Mouse (Mus musculus): ENCODE measurements around the gene En1.
A peak's percentile ranks its signal among the peaks of the same experiment; 100 is the strongest.

The En1 gene

DNA sequence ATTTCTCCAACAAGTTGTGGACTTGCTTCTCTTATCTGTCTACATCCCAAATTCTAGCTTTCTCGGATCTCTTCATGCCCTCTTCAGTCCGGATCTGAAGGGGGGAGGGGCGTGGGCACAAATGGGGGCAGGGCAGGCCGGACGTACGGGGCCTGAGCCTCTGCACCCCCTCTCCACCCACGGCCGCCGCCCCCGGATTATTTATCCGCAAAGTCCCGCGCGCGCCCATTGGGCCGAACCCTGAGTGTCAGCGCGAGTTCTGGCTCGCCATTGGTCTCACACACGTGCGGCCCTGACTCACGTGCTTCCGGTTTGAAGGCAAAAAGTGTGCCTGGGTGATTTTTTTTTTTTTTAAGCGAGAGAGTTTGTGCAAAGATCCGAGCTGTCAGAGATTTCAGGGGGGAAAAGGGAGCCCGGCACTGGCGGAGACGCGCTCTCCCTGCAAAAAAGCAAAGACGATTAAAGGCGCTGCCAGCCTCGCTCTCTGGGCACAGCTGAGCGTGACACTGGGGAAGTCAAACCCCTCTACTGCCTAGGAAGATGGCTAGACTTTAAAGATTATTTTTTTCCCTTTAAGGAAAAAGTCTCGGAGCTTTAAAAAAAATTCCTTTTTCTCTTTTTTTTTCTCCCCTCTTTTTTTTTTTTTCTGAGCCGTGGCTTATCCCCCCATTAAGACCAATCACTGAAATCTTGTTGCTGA is at the start of gene En1:
Gene En1 (plus strand): TSS at position 388 of the 700 bp plus-strand sequence.
- DNase-seq (ENCODE audit: low spot score) = peak; percentile 86

DNA sequence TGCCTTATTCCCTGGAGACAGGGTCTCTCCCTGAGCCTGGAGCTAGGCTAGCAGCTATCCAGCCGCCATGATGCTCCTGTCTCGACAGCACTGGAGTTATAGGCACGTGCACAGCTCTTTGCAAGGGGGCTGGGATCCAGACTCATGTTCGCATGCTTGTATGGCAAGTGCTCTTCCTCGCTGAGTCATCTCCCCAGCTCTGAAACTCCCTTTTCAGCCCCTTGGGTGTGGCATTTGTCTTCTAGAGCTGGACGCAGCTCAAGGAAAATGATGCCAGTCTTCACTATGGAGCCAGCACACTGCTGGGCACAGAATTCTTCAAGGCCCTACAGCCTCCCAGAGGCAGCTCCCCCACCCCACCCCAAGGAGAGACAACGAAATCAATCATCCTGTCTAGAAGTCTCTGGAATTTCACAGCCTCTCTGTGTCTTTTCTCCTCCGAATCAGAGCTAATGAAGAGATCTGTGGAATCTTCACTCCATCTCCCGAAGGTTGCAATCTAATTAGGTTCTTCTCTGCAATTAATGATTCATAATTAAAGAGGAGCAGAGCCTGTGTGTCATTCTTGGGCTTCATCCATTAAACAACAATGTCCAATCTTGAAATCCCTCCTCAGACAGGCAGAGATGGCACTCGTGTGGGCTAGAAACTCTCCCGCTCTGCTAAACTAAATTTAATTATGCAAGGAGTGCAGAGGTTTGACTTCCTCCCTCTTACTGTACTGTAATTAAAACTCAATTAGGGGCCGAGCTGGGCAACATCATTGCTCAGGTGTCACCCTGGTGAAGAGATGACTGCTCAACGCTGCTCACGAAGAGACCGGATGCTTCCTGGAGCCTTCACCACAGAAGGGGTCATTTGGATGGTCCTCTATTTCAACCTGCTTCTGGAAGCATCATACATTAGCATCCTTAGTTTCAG is 45.0 kb upstream of the En1 start:
- DNase-seq (ENCODE audit: low spot score) = no peak

DNA sequence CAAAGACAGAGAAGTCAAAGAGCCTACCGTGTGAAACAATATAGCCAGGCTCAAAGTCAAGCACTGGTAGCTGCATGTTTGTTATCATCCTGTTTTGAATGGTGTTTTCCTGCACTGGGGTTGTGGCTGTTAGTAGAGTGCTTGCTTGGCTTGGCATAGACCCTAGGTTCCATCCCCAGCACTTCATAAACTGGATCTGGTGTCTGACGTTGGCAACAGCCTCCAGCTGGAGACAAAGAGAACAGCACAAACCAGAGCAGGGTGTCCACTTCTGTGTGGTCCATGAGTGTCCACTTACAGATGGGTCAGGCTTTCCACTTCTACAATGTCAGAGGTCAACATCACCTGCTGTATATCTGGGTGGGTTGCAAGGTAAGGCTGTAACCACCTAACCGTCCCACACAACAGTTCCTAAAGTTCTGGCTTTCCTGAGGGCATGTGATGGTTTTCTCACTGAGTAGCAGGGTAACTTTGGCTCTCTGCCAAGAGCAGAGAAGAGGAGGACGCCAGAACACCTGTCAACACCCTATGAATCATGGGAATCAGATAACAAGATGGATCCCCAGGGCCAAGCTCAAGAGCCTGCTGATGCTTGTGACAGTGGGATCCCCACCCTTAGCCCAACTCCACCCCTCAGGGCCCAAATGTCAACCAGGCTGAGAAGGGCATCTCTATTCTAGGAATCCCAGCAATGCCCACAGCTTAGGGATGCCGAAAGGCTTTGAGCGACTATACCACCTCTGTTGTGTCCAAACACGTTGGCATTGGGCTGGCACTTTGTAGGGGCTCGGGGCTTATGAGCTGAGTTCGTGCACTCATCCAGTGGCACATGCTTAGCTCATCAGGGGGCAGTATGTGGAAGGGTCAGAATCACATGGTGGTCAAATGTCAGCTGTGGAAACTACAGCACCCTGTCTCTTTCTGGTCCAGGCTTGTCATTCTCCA is 43.6 kb upstream of the En1 start:
- DNase-seq (ENCODE audit: low spot score) = no peak

DNA sequence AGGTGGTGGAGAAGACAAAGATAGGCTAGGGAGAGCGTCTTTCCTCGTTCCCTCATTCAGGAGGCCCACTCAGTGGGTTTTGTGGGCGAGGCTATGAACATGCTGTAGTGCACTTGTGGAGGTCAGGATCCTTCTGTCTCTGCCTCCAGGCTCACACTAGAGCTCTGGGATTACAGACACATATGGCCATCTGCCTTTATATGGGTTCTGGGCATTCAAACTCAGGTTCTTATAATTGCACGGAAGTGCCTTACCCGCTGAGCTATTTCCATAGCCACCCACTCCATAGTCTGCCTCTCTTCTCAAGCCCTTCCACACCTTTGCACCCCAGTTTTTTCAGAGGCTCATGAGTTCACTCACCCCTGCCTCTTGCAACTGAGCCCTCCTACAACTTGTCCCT is 42.3 kb upstream of the En1 start:
- no peak for DNase-seq (ENCODE audit: low spot score)

DNA sequence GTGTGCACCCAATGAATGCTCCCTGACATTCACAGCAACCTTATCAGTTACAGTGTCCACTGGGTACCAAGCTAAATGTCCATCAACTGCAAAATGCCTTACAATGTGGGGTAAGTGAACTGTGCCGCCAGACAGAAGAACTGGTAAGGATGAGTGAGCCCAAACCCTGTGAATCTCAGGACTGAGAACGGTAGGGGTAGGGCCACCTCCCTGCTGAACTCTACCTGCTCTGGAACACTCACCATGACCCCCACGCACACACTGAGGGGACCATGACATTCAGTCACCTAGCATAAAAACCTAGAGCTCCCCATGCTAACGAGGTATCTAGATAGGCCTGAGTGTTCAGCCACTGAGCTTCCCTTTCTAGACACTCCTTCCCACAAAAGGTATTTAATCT is 20.9 kb upstream of the En1 start:
- DNase-seq (ENCODE audit: low spot score) = no peak

DNA sequence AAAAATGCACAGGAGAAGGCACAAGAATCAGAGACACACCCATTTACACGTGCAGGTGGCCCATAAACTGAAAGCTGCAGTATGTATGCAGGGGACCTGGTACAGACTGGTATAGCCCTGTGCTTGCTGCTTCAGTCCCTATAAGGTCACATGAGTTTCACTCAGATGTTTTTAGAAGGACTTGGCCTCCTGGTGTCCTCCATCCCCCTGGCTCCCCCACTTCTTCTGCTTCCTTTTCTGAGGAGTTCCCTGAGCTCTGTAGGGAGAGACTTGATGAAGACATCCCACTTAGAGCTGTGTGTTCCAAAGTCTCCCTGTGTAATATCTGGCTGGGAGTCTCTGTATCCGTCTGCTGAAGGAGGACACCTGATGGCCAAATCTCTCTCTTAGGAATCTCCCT is 16.7 kb upstream of the En1 start:
- DNase-seq (ENCODE audit: low spot score) = no peak

DNA sequence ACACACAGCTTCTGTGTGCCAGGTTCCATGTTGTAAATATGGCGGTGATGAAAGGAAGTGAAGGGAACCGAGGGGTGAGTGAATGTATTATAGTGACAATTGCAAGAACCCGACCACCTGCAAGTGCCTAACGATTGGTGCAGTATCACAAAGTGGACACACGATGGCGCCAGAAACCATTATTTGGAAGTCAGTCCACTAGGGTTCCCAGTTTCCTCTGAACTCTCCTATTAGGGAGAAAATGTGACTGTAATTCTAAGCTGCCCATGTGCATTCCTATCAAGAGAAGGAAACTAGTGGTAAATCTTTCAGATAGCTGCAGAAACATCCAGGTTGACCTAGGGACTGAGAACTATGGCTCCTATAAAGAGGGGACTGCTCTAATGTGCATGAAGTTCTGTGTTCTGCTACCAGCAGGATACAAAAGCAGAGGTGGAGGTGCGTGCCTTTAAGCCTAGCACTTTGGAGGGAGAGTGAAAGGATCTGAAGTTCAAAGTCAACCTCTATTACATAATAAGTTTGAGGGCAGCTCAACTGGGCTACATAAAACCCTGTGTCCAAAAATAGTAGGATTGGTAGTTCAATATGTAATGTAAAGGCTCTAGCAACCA is 15.6 kb upstream of the En1 start:
- peak; percentile 92 for DNase-seq (ENCODE audit: low spot score)

DNA sequence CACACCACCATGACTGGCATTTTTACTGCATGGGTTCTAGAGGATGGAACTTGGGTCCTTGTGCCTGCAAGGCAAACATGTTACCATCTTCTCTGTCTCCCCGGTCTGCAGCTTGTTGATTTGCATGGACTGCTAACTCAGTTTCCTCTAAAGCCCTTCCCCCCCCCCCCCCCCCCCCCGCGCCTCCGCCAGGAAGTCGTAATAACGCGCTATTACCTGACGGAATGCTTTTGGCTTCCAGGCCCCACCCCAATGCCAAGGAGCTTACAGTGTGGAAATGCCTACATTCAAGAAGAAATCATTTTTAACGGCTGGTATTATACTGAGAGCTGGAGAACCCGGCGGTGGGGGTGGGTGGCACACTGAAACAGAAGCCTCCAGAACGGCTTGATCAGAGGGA is 14.8 kb upstream of the En1 start:
- no peak for DNase-seq (ENCODE audit: low spot score)

DNA sequence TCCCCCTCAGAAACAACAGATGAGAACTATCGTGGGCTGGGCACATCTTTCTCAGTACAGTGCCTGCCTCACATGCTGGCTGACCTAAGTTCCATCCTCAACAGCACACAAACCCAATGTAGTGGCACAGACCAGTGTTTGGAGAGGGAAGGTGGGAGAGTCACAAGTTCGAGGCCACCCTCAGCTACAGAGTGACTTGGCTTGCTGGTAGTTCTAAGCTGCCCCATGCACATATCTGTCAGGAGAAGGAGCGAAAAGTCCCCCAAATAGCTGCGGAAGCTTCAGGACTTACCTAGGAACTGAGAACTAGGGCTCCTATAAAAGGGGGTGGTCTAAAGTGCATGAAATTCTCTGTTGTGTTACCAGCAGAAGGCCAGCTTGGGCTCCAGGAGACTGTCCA is 14.3 kb upstream of the En1 start:
- no peak for DNase-seq (ENCODE audit: low spot score)

DNA sequence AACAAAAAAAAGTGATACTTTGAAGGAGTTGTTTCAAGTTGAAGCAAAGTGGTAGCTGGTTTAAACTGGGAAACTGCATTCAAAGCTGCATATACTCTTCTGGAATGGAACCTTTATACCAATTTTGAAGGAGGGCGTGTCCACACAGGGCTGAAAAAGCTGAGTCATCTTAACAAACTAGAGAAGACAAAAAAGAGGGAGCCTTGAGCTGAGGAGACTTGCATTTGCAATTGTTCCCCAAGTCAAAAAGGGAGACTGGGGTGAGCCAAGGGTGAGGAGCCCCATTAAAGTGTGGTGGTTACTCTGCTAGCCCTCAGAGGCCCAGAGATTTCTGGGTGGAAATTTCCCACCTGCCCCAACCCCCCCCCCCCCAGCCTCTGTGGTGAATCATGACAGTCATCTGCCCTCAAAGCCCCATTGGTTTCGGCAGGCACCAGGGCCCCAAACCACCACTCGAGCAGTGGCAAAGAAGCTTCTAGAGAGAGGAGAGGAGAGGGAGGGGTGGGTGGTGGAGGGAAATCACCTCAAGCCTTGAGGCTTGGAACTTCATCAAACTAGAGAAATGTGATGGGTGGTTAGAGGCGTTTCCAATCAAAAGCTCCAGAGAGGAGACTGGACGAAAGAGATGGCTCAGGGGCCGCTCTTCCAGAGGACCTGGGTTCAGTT is 13.7 kb upstream of the En1 start:
- DNase-seq (ENCODE audit: low spot score) = no peak

DNA sequence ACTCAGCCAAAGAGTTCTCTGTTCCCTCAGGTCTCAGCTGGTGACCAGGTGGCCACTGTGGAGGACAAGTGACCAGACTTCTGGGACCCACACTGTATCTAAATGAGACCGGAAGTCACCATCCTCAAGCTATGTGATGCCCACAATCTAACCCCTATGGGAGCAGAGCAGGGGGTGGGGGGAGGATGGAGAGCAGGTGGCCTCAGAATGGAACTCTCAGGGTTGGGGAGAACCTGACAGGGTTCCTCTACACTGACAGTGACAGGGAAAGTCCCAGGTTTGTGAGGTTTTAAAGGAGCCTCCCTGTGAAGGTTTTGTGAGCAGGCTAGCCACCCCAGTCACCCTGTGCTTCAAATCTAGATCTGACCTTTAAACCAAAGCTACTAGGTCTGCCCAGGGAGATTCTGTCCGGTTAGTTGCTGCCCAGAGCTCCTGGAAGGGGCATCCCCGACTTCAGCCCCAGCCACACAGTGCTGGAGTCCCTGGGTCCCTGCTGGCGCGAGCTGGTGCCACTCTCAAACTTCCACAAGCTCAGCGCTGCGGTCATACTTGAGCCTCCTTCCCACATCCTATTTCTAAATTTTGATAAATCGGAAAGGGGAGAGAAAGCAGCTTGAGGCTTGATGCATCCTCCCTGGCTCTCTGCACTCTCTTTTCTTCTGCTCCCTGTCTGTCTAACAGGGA is 8.8 kb upstream of the En1 start:
- no peak for DNase-seq (ENCODE audit: low spot score)

DNA sequence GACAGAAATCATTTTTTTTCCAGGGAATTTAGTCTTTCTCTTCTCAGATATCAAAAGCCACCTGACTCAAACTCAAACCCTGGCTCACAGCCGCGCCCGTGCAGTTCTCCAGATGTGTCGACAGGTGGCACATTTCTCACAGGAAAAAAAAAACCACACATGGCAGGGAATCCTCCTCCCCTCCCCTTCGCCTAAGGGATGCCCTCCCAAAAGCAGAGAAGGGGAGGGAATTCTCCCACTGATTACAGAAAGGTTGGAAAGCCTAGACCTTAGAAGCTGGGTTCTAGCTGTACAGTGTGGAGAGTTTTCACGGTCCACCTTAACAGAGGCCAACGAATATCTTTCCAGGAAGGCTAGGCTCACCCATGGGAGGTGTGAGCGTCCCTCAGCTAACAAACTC is 7.6 kb upstream of the En1 start:
- peak; percentile 83 for DNase-seq (ENCODE audit: low spot score)

DNA sequence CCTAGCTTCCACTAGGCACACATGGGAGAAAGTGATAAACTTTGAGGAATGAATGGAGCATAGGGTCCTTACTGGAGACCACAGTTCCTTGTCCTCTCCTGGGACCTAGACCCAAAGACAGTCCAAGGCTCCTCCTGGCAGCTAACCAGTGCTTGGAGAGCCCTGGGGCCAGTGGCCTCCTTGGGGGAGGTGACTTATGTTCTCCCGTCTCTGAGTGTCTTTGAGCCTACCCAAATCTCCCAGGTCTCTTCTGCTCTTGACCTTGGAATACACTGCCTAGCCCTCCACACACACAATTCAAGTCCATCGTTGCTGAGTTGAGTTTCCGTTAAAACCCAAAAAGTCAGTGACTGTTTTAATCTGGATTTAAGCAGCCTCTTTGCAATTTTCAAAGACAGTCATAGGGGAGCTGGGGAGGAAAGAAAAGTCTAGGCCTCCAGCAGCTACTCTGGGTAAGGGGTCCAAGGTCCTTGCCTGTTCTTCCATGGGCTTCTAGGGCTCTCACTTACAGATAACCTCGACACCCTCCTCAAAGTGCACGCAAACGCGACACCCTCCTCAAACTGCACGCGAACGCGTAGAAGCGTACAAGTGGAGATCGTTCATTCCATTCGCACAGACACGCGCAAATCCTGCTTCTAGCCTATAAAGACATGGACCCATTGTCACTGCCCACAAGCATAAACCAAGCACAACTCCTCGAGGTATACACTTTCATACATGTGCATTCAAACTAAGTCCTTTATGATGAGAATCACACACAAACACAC is 6.6 kb upstream of the En1 start:
- DNase-seq (ENCODE audit: low spot score) = peak; percentile 36

DNA sequence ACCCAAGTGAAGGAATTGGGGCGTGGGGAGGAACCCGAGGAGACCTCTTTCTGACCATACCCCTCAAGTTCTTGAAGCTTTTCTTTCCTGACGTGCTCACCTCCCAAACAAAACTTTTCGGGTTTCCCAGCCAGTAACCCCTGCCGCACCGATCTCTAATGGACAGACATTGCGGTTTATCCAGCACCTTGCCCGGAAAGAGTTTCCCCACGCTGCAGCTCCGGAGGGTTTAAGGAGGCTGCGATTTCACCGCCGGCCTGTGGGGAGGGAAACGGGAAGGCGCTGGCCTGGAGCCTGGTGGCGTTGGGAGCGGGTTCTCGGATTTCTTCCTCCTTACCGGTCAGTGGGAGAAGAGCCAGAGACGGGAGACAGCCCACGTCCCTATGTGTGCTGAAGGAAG is 5.9 kb upstream of the En1 start:
- DNase-seq (ENCODE audit: low spot score) = peak; percentile 65

DNA sequence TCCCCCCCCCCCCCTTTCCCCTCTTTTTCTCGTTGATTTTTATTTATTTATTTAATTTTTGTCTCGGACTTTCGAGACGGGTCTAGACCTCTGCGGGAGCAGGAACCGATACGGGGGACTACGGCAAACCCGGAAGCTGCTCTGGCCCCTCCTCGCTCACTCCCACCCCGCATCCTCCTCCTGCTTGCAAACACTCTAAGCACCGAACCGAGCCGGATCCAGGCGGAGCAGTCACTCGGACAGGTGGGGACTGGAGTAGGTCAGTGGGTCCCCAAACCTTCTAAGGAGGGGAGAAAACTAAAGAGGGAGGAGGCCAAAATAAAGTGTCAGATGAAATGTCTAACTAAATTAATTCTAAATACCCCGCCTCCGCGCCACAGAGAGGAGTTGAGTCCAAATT is 5.4 kb upstream of the En1 start:
- peak; percentile 30 for DNase-seq (ENCODE audit: low spot score)

DNA sequence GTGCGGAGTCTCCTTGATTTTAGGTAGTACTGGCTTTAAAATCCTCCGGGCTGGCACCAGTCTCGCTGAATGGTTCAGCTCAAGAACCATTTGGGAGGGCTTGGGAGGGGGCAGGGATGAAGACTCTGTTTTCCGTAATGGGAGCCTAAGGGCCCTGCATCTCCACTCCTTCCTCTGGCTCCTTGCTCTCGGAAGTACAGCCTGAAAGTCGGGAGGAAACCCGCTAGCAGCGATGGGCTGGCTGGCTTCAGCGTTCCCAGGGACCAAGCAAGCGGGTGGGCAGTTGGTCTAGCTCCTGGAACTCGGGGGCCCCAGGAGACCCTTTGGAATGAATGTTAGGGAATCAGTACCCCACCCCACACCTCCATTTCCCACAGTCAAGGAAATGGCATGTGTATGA is 4.9 kb upstream of the En1 start:
- peak; percentile 44 for DNase-seq (ENCODE audit: low spot score)

DNA sequence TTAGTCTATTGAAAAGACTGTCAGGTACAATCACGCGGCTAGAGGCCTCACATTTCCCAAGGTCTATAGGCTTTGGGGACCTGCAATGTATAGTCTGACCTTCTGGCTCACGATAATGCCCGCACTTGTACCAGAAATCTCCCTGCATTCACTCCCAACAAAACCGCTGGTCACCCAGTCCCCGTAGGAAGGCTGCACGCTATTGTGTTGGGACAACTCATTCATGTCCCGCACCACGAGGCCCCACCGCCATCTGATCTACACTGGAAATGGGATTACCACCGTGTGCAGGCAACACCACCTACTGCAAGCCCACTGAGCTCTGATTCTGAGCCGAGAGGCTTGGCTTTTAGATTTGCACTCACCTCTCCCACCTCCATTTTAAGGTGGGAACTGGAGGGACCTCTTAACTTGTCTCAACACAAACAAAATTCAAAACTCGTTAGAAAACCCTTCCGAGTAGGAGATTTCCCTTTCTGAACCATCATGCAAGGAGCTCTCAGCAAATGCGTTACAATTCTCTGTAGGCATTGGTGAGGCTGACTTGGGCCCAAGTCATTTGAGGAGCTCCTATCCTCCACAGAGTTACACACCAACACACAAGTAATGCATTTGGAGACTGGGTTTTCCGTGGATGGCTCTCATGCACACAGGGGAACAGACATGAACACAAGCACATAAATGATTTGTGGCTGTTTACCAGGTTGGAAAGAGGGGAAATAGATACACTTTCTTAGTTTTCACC is 3.9 kb upstream of the En1 start:
- DNase-seq (ENCODE audit: low spot score) = peak; percentile 58

DNA sequence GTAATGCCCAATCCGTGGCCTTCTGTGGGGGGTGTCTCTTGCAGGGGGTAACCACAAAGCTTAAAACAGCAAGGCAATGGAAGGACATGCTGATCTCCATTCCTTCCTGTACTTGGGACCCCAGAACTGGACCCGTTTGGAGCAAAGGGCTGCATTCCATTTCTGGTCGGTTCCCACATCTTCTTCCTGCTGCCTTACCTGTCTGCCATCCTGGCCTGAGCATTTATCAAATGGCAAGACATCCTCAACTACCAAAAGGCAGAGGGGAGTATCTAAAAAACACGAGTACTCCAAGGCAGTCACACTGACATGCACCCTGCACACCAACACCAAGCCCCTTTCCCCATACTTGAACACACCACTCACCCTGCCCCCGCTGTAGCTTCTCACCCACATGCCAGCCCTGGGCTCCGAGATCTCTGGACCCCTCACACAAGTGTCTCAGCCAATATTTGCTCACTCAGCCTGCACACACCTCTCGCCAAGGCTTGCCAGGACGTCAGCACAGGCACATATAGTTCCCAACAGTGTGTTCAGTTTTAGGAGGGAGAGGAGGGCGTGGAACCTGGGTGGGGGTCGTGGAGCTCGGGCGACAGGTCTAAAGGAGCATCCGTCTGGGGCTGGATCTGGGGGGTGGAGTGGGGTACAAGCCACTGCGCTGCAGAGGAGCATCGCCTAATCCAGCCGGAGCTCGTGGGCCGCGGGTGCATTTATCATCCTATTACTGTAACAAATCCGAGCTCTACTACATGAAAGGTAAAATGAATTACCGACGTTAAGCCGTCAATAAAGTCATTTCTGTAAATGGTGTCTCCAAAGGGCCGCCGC is 2.7 kb upstream of the En1 start:
- DNase-seq (ENCODE audit: low spot score) = peak; percentile 36

DNA sequence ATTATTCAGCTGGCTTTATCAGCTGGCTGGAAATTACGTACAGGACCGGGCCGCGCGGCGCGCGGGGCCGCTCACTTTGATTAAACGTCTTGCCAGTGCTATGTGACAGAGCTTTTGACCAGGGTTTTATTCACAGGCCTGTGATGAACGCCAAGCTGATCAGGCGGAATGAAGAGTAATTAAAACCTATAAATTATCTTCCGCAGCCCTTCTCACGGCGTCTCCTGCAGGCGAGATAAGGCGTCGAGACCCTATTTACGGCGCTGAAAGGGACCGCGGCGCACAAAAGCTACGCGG is 2.1 kb upstream of the En1 start:
- peak; percentile 68 for DNase-seq (ENCODE audit: low spot score)

Measured in embryo, embryonic 10.5 days (tissue).